Mouse (Mus musculus) myocyte (in vitro differentiated cells): ENCODE data around the gene Cmya5.

ENCODE experiments used
- E2F4 ChIP-seq: IDR thresholded peaks from one replicate; pipeline ENCODE4 v1.6.1; 2011; ENCODE audit warnings: mild to moderate bottlenecking, control low read depth, moderate library complexity; ENCODE audit not compliant: insufficient read depth
- MAX ChIP-seq: IDR thresholded peaks from one replicate; pipeline ENCODE4 v1.6.1; 2011; ENCODE audit warnings: low read depth, mild to moderate bottlenecking, control low read depth
- MYOD1 ChIP-seq, 3 experiments: IDR thresholded peaks; one replicate each; pipeline ENCODE4 v1.6.1; 2011; ENCODE audit warnings: control low read depth in 2 of 3, low read depth in 2 of 3, mild to moderate bottlenecking in 2 of 3, moderate library complexity in 1 of 3; ENCODE audit not compliant: insufficient read length in 2 of 3, control insufficient read depth in 1 of 3
- MYOG ChIP-seq, 3 experiments: IDR thresholded peaks; one replicate each; pipeline ENCODE4 v1.6.1; 2011; ENCODE audit warnings: control low read depth in 2 of 3, low read depth in 2 of 3, mild to moderate bottlenecking in 2 of 3; ENCODE audit not compliant: insufficient read length in 2 of 3, control insufficient read depth in 1 of 3, insufficient read depth in 1 of 3
- POLR2A ChIP-seq: IDR thresholded peaks from one replicate; pipeline ENCODE4 v1.6.1; 2011; ENCODE audit warnings: low read depth, mild to moderate bottlenecking, control low read depth, moderate library complexity; ENCODE audit not compliant: insufficient read length
- POLR2AphosphoS2 ChIP-seq: IDR thresholded peaks from one replicate; pipeline ENCODE4 v1.6.1; 2011; ENCODE audit warnings: low read depth, control low read depth; ENCODE audit not compliant: insufficient read length
- USF1 ChIP-seq: IDR thresholded peaks from one replicate; pipeline ENCODE4 v1.6.1; 2011; ENCODE audit warnings: low read depth, mild to moderate bottlenecking, control low read depth, moderate library complexity

- TF ChIP-seq MYOD1 (IDR thresholded peaks at IDR 0.05; ENCODE audit: control insufficient read depth in 1 of 3, insufficient read length in 2 of 3, low read depth in 2 of 3) (no peak), POLR2A (no peak), E2F4 (no peak), POLR2AphosphoS2 (no peak), MYOG (IDR thresholded peaks at IDR 0.05; ENCODE audit: control insufficient read depth in 1 of 3, insufficient read depth in 1 of 3, insufficient read length in 2 of 3, low read depth in 2 of 3) (no peak), MAX (no peak), USF1 (no peak)
These were observed 13.8 kb downstream of the Cmya5 start for GRCm38 (mm10) chr13:93130674-93131073.
